ENCODE assay signal across 1 mouse cellular context in the genomic region with DNA sequence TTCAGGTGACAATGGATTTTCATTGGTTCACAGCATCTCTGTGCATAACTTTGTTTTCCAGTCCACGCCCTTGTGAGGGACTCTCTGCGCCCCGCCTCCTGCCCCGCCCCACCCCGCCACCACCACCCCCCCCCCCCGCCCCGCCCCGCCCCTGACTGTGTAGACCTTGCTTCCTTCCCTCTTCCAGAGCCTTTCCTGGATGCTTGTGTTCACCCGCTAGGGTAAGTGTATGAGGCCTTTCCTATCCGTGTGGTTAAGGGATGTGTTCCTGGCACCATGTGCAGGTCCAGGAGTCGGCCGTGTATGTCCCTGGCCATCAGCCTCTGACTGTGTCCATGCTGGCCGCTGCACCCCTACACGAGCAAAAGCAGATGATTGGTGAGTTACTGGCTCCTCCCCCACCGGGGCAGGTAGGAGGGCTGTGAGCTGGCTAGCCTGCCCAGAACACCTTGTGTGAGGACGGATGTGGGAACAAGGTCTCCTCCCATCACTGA.
TF ChIP-seq lines count a peak whose summit lies in the region.

No protein-coding gene starts in this region.

TF ChIP-seq in CH12.LX, 34 proteins besides CTCF, POLR2A, EP300 and RAD21 (continued from another document):
- TF ChIP-seq ELF1 (IDR thresholded peaks at IDR 0.05; ENCODE audit: low read depth, low read length) (no peak), SIN3A (IDR thresholded peaks at IDR 0.05; ENCODE audit: low read length) (no peak), RCOR1 (conservative IDR thresholded peaks at IDR 0.05; ENCODE audit: low read depth, low read length) (no peak)
